Comparison of ENCODE assay signal across 9 mouse cellular contexts in genomic region chr12:14151921-14152320, GRCm38 (mm10). TPM values are rescaled to one million over a fixed set of nuclear protein-coding genes. Genes with fewer than 3 reads are reported as not detected.
DNase-seq lines count a peak whose midpoint lies in the region; ATAC-seq and TF ChIP-seq lines count a peak whose summit lies in the region.
"Had no signal": no experiment of that assay in that cellular context is flagged by ENCODE, and none has a peak within 500 bp of the region (broad histone marks: within the 10 kb centered on the region; RNA-seq: fewer than 3 reads in every experiment).

Gene Fam84a (minus strand): TSS chr12:14152054.

- H3K27me3 ChIP-seq in C2C12 (ENCODE audit: control insufficient read depth, insufficient read depth, insufficient read length), result no peaks in the 10 kb centered on the region
- H3K27me3 ChIP-seq in forebrain, embryonic 13.5 days, result peaks cover 9% of the 10 kb centered on the region; the same call in 1 of the 2 replicates
- peaks cover 19% of the 10 kb centered on the region for H3K27me3 ChIP-seq in heart, embryonic 16.5 days (ENCODE audit: control insufficient read depth, insufficient read depth, low read length)
- peaks cover 56% of the 10 kb centered on the region for H3K27me3 ChIP-seq in liver, embryonic 12.5 days (replicated peaks)
- peaks cover 24% of the 10 kb centered on the region; the same call in 1 of the 2 replicates for H3K27me3 ChIP-seq in neural tube, embryonic 13.5 days

- no peak for TF ChIP-seq CTCF in C2C12 (IDR thresholded peaks at IDR 0.05; ENCODE audit: control insufficient read depth, insufficient read depth, insufficient read length)

- no peaks in the 10 kb centered on the region for H3K79me2 ChIP-seq in C2C12 (ENCODE audit: control insufficient read depth, insufficient read depth)

- WGBS in forebrain, embryonic 13.5 days, result under 1% methylated on average over 31 of the region's 31 CpGs
- WGBS in heart, embryonic 16.5 days, result 0% methylated on average over 31 of the region's 31 CpGs
- 3% methylated on average over 31 of the region's 31 CpGs for WGBS in liver, embryonic 12.5 days (ENCODE audit: insufficient replicate concordance)
- under 1% methylated on average over 31 of the region's 31 CpGs for WGBS in neural tube, embryonic 13.5 days

- peak; percentile 98 for ATAC-seq in forebrain, embryonic 13.5 days
- peak; percentile 96 for ATAC-seq in heart, embryonic 16.5 days (replicated peaks; ENCODE audit: extremely low read depth, insufficient read depth, low FRiP score)
- ATAC-seq in liver, embryonic 12.5 days, result peak; percentile 81
- peak; percentile 99 for ATAC-seq in neural tube, embryonic 13.5 days (ENCODE audit: low read depth)

- H3K9ac ChIP-seq in forebrain, embryonic 13.5 days, result peak within 1 kb of the TSS; percentile 75
- H3K9ac ChIP-seq in heart, embryonic 16.5 days (ENCODE audit: low read length), result peak within 1 kb of the TSS; percentile 73
- 0 out of 2 replicates have a peak within 1 kb of the TSS, but pooled peaks have one; percentile 31 for H3K9ac ChIP-seq in liver, embryonic 12.5 days
- H3K9ac ChIP-seq in neural tube, embryonic 13.5 days, result peak within 1 kb of the TSS; percentile 83

- H3ac ChIP-seq in C2C12 (ENCODE audit: control insufficient read depth, insufficient read length, low read depth), result peak within 1 kb of the TSS; percentile 53

- H3K79me3 ChIP-seq in C2C12 (ENCODE audit: low read depth), result no peaks in the 10 kb centered on the region

- no peaks in the 10 kb centered on the region for H3K9me3 ChIP-seq in forebrain, embryonic 13.5 days (replicated peaks)
- no peaks in the 10 kb centered on the region for H3K9me3 ChIP-seq in heart, embryonic 16.5 days (replicated peaks; ENCODE audit: control insufficient read depth, low read length)
- no peaks in the 10 kb centered on the region for H3K9me3 ChIP-seq in liver, embryonic 12.5 days (replicated peaks)
- no peaks in the 10 kb centered on the region for H3K9me3 ChIP-seq in neural tube, embryonic 13.5 days

- DNase-seq in kidney, postnatal 36 days, result peak; percentile 91 to 92
- DNase-seq in urinary bladder, postnatal 10 days (ENCODE audit: low spot score), result peak; percentile 70

- no peaks in the 10 kb centered on the region for H3K36me3 ChIP-seq in C2C12 (ENCODE audit: control insufficient read depth, insufficient read depth)
- no peaks in the 10 kb centered on the region for H3K36me3 ChIP-seq in forebrain, embryonic 13.5 days (ENCODE audit: poor library complexity, severe bottlenecking)
- H3K36me3 ChIP-seq in heart, embryonic 16.5 days (ENCODE audit: control insufficient read depth, insufficient read depth), result no peaks in the 10 kb centered on the region
- H3K36me3 ChIP-seq in liver, embryonic 12.5 days, result no peaks in the 10 kb centered on the region
- H3K36me3 ChIP-seq in neural tube, embryonic 13.5 days, result no peaks in the 10 kb centered on the region
- H3K36me3 ChIP-seq: G1E had no signal

- H3K27ac ChIP-seq in brown adipose tissue, adult 24 weeks (replicated peaks; ENCODE audit: low read depth, low read length), result no peak within 1 kb of the TSS
- H3K27ac ChIP-seq in forebrain, embryonic 13.5 days, result peak within 1 kb of the TSS; percentile 48
- H3K27ac ChIP-seq in heart, embryonic 16.5 days (ENCODE audit: low read length), result peak within 1 kb of the TSS; percentile 43; the same call in 1 of the 2 replicates
- no peak within 1 kb of the TSS for H3K27ac ChIP-seq in liver, embryonic 12.5 days
- peak within 1 kb of the TSS; percentile 78 for H3K27ac ChIP-seq in neural tube, embryonic 13.5 days (replicated peaks)

- peaks cover 7% of the 10 kb centered on the region; the same call in 1 of the 2 replicates for H3K4me1 ChIP-seq in brown adipose tissue, adult 24 weeks (ENCODE audit: control insufficient read depth, insufficient read depth, insufficient read length, low read length)
- peaks cover 29% of the 10 kb centered on the region for H3K4me1 ChIP-seq in forebrain, embryonic 13.5 days
- H3K4me1 ChIP-seq in heart, embryonic 16.5 days (ENCODE audit: control insufficient read depth, insufficient read depth, low read length), result peaks cover 7% of the 10 kb centered on the region; the same call in 1 of the 2 replicates
- no peaks in the 10 kb centered on the region for H3K4me1 ChIP-seq in liver, embryonic 12.5 days
- peaks cover 34% of the 10 kb centered on the region for H3K4me1 ChIP-seq in neural tube, embryonic 13.5 days (replicated peaks)

- H3K4me2 ChIP-seq in forebrain, embryonic 13.5 days, result peak within 1 kb of the TSS; percentile 95
- H3K4me2 ChIP-seq in heart, embryonic 16.5 days (ENCODE audit: low read depth, low read length), result peak within 1 kb of the TSS; percentile 92
- H3K4me2 ChIP-seq in liver, embryonic 12.5 days, result peak within 1 kb of the TSS; percentile 65
- peak within 1 kb of the TSS; percentile 88 for H3K4me2 ChIP-seq in neural tube, embryonic 13.5 days

- H3K4me3 ChIP-seq in C2C12 (ENCODE audit: insufficient read depth, poor library complexity, severe bottlenecking), result peak within 1 kb of the TSS; percentile 21
- H3K4me3 ChIP-seq in brown adipose tissue, adult 24 weeks (ENCODE audit: insufficient read depth, low read depth, low read length), result peak within 1 kb of the TSS; percentile 52
- H3K4me3 ChIP-seq in forebrain, embryonic 13.5 days, result peak within 1 kb of the TSS; percentile 61
- H3K4me3 ChIP-seq in heart, embryonic 16.5 days (ENCODE audit: low read length), result peak within 1 kb of the TSS; percentile 62
- peak within 1 kb of the TSS; percentile 44 for H3K4me3 ChIP-seq in liver, embryonic 12.5 days
- peak within 1 kb of the TSS; percentile 67 for H3K4me3 ChIP-seq in neural tube, embryonic 13.5 days

TF ChIP-seq in C2C12, 6 proteins besides CTCF, POLR2A, EP300 and RAD21:
- TF ChIP-seq CEBPB (IDR thresholded peaks at IDR 0.05; ENCODE audit: low read depth) (no peak), USF1 (IDR thresholded peaks at IDR 0.05; ENCODE audit: low read depth) (no peak), FOSL1 (IDR thresholded peaks at IDR 0.05; ENCODE audit: insufficient read depth, low read length, poor library complexity, severe bottlenecking) (no peak), MYOG (IDR thresholded peaks at IDR 0.05; ENCODE audit: control insufficient read depth, extremely low read depth, insufficient read length) (no peak), MYOD1 (IDR thresholded peaks at IDR 0.05; ENCODE audit: control insufficient read depth, insufficient read length, low read depth) (no peak), MAX (IDR thresholded peaks at IDR 0.05) (no peak)

RNA-seq across cellular contexts. Expression of gene Fam84a, which starts in this region (rescaled TPM):
- 0.76 TPM for polyA plus RNA-seq in C2C12 (2012; fragmentation: generic; extraction: Trizol)
- not detected in 2 replicates for polyA plus RNA-seq in brown adipose tissue, adult 24 weeks (2012; ENCODE audit: insufficient read depth, insufficient read length, missing spikeins)
- 44.7 and 45.0 TPM in 2 replicates for polyA plus RNA-seq in forebrain, embryonic 13.5 days (2015; fragmentation: Nextera tagmentation; extraction: Ambion mirVana)
- polyA plus RNA-seq in heart, embryonic 16.5 days (2015; fragmentation: Nextera tagmentation; extraction: Ambion mirVana), result 2.2 and 2.5 TPM in 2 replicates
- polyA plus RNA-seq in liver, embryonic 12.5 days (2016; fragmentation: Nextera tagmentation; extraction: Ambion mirVana), result 1.1 and 1.3 TPM in 2 replicates
- polyA plus RNA-seq in neural tube, embryonic 13.5 days (2015; fragmentation: Nextera tagmentation; extraction: Ambion mirVana), result 57.1 and 57.5 TPM in 2 replicates
- polyA plus RNA-seq: G1E had no signal

Comparison
In these comparisons a context has a peak if more than half of its experiments do, and no peak if none do; other contexts are left out.
1. RNA of gene Fam84a (polyA plus RNA-seq): 57.1 to 57.5 TPM in neural tube, embryonic 13.5 days and 44.7 to 45.0 TPM in forebrain, embryonic 13.5 days; 2.2 to 2.5 TPM in heart, embryonic 16.5 days, 1.1 to 1.3 TPM in liver, embryonic 12.5 days, 0.76 TPM in C2C12 (single experiment) and not detected in brown adipose tissue, adult 24 weeks; every median in the first group is over 10 times any median in the second.
2. H3K27ac ChIP-seq: peak in forebrain, embryonic 13.5 days (single experiment), heart, embryonic 16.5 days (single experiment) and neural tube, embryonic 13.5 days (single experiment); none in brown adipose tissue, adult 24 weeks (single experiment) and liver, embryonic 12.5 days (single experiment).
3. H3K9ac ChIP-seq: peak in every context shown above with its lines; median percentile 83 in neural tube, embryonic 13.5 days; 75 in forebrain, embryonic 13.5 days; 73 in heart, embryonic 16.5 days; 31 in liver, embryonic 12.5 days.
4. Peak in every context shown above with its lines, with median percentiles within 50 percentile points of each other: H3K4me3 ChIP-seq, ATAC-seq and H3K4me2 ChIP-seq.